Mouse (Mus musculus): ENCODE data around the gene Adcy2. TPM values are rescaled to one million over a fixed set of nuclear protein-coding genes. Genes with fewer than 3 reads are reported as not detected.

The Adcy2 gene
- 0.31 and 0.44 TPM in 2 replicates for polyA plus RNA-seq (2015; fragmentation: Nextera tagmentation; extraction: Ambion mirVana)

GRCm38 (mm10) chr13:68998918-68999801 is at the start of gene Adcy2:
TSS of gene Adcy2 (minus strand) at chr13:68999541.
- 2% methylated on average over 67 of the region's 106 CpGs for WGBS (ENCODE audit: insufficient replicate concordance)
- peak; percentile 62 for DNase-seq
- H3K27ac ChIP-seq (ENCODE audit: low read depth): no peak within 1 kb of the TSS

GRCm38 (mm10) chr13:69036991-69037597 is 37.8 kb upstream of the Adcy2 start:
- Histone ChIP-seq H3K4me2 (ENCODE audit: low read depth, low read length) (no peak overlapping the region), H3K9me3 (ENCODE audit: low read length) (no peaks in the 10 kb centered on the region), H3K9ac (replicated peaks) (no peak overlapping the region), H3K4me3 (ENCODE audit: low read depth, low read length) (no peak overlapping the region), H3K27ac (ENCODE audit: low read depth) (no peak overlapping the region), H3K27me3 (ENCODE audit: insufficient read depth, low read length) (no peaks in the 10 kb centered on the region), H3K36me3 (replicated peaks; ENCODE audit: insufficient read depth, low read length) (no peaks in the 10 kb centered on the region), H3K4me1 (ENCODE audit: insufficient read depth) (no peaks in the 10 kb centered on the region)
- 73% methylated on average over 5 of the region's 5 CpGs for WGBS (ENCODE audit: insufficient replicate concordance)
- TF ChIP-seq EP300 (IDR thresholded peaks at IDR 0.05; ENCODE audit: low read depth) (no peak), CTCF (IDR thresholded peaks at IDR 0.05; ENCODE audit: low read depth) (no peak)
- ATAC-seq (no peak), DNase-seq (no peak)

More at GRCm38 (mm10) chr13:68998918-68999801, at the start of gene Adcy2:
- Histone ChIP-seq H3K4me2 (ENCODE audit: low read depth, low read length) (peak within 1 kb of the TSS; percentile 68), H3K4me1 (ENCODE audit: insufficient read depth) (peaks cover under 1% of the 10 kb centered on the region; the same call in 1 of the 2 replicates), H3K9ac (replicated peaks) (peak within 1 kb of the TSS; percentile 58), H3K36me3 (replicated peaks; ENCODE audit: insufficient read depth, low read length) (no peaks in the 10 kb centered on the region), H3K9me3 (ENCODE audit: low read length) (no peaks in the 10 kb centered on the region), H3K4me3 (ENCODE audit: low read depth, low read length) (peak within 1 kb of the TSS; percentile 45), H3K27me3 (ENCODE audit: insufficient read depth, low read length) (peaks cover 29% of the 10 kb centered on the region)
- TF ChIP-seq CTCF (IDR thresholded peaks at IDR 0.05; ENCODE audit: low read depth): no peak
- TF ChIP-seq EP300 (IDR thresholded peaks at IDR 0.05; ENCODE audit: low read depth): no peak
- peak; percentile 47 for ATAC-seq

GRCm38 (mm10) chr13:69034621-69035020 is 35.3 kb upstream of the Adcy2 start:
- Histone ChIP-seq H3K4me2 (ENCODE audit: low read depth, low read length) (no peak overlapping the region), H3K36me3 (replicated peaks; ENCODE audit: insufficient read depth, low read length) (no peaks in the 10 kb centered on the region), H3K9me3 (ENCODE audit: low read length) (no peaks in the 10 kb centered on the region), H3K4me1 (ENCODE audit: insufficient read depth) (0 out of 2 replicates have a peak, but pooled peaks cover 3% of the 10 kb centered on the region), H3K27me3 (ENCODE audit: insufficient read depth, low read length) (no peaks in the 10 kb centered on the region), H3K4me3 (ENCODE audit: low read depth, low read length) (no peak overlapping the region), H3K9ac (replicated peaks) (no peak overlapping the region), H3K27ac (ENCODE audit: low read depth) (no peak overlapping the region)
- TF ChIP-seq CTCF (IDR thresholded peaks at IDR 0.05; ENCODE audit: low read depth) (no peak), EP300 (IDR thresholded peaks at IDR 0.05; ENCODE audit: low read depth) (no peak)
- DNase-seq (no peak), ATAC-seq (no peak)
- 62% methylated on average over 1 of the region's 1 CpGs for WGBS (ENCODE audit: insufficient replicate concordance)

- Histone ChIP-seq H3K4me3 (ENCODE audit: low read depth, low read length) (no peak overlapping the region), H3K4me2 (ENCODE audit: low read depth, low read length) (no peak overlapping the region), H3K4me1 (ENCODE audit: insufficient read depth) (peaks cover 5% of the 10 kb centered on the region; the same call in 1 of the 2 replicates), H3K27ac (ENCODE audit: low read depth) (no peak overlapping the region), H3K36me3 (replicated peaks; ENCODE audit: insufficient read depth, low read length) (no peaks in the 10 kb centered on the region), H3K27me3 (ENCODE audit: insufficient read depth, low read length) (no peaks in the 10 kb centered on the region), H3K9me3 (ENCODE audit: low read length) (no peaks in the 10 kb centered on the region), H3K9ac (replicated peaks) (no peak overlapping the region)
- ATAC-seq (no peak), DNase-seq (no peak)
- no peak for TF ChIP-seq EP300 (IDR thresholded peaks at IDR 0.05; ENCODE audit: low read depth)
- TF ChIP-seq CTCF (IDR thresholded peaks at IDR 0.05; ENCODE audit: low read depth): no peak
- WGBS (ENCODE audit: insufficient replicate concordance): 78% methylated on average over 7 of the region's 7 CpGs
Measured at GRCm38 (mm10) chr13:69033532-69033931, 34.2 kb upstream of the Adcy2 start.

DNA sequence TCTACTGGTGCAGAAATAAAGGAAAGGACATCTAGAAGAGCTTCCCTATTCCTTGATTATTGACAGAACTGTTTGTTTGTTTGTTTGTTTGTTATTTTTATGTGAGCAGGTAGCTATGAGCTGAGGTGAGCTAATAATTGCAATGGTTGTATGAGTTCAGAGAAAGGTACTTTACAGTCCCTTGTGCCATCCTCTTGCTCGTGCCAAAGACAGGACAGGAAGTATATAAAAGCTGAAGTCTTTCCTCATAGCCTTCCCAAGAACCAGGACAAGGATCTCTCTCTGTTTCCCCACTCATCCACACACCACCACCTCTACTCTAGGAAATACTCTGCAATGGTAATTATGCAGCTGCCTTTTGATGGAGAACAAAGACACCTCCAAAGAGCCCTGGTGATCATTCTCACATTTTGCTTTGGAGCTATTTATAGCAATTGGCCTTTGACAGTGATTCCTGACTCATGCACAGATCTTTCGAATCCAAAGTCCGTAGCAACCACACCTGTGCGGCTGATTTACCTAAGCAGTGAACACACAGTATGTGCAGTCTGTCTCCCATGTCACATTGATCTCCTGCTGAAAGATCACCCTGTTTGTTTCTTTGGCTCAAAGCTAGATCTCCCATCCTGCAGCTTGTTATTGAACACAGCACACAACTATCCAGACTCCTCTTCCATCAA is 29.9 kb upstream of the Adcy2 start:
- Histone ChIP-seq H3K36me3 (replicated peaks; ENCODE audit: insufficient read depth, low read length) (no peaks in the 10 kb centered on the region), H3K27me3 (ENCODE audit: insufficient read depth, low read length) (no peaks in the 10 kb centered on the region), H3K9ac (replicated peaks) (no peak overlapping the region), H3K4me3 (ENCODE audit: low read depth, low read length) (no peak overlapping the region), H3K4me1 (ENCODE audit: insufficient read depth) (peaks cover 5% of the 10 kb centered on the region; the same call in 1 of the 2 replicates), H3K27ac (ENCODE audit: low read depth) (peak overlapping the region; percentile 48; the same call in 1 of the 2 replicates), H3K9me3 (ENCODE audit: low read length) (no peaks in the 10 kb centered on the region), H3K4me2 (ENCODE audit: low read depth, low read length) (no peak overlapping the region)
- TF ChIP-seq CTCF (IDR thresholded peaks at IDR 0.05; ENCODE audit: low read depth) (no peak), EP300 (IDR thresholded peaks at IDR 0.05; ENCODE audit: low read depth) (no peak)
- 50% methylated on average over 4 of the region's 4 CpGs for WGBS (ENCODE audit: insufficient replicate concordance)
- ATAC-seq (peak; percentile 99), DNase-seq (no peak)

DNA sequence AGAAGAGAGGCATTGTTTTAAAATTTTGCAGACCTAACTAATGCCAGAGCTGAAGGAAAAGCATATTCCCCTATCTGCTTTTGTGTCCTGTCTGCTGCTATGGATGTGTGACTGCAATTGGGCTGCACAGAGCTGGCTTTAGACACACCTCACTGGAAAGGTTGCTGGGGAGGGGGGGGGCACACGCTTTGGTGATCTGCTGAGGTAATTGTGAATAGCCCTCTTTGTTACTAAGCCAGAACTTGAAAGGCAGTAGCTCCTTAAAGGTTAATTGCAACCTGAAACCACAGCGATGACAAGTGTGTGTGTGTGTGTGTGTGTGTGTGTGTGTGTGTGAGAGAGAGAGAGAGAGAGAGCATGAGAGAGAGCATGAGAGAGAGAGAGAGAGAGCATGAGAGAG is 25.6 kb upstream of the Adcy2 start:
- H3K4me3 ChIP-seq (ENCODE audit: low read depth, low read length): no peak overlapping the region
- no peaks in the 10 kb centered on the region for H3K36me3 ChIP-seq (replicated peaks; ENCODE audit: insufficient read depth, low read length)
- H3K9me3 ChIP-seq (ENCODE audit: low read length): no peaks in the 10 kb centered on the region
- 39% methylated on average over 2 of the region's 2 CpGs for WGBS (ENCODE audit: insufficient replicate concordance)
- H3K4me2 ChIP-seq (ENCODE audit: low read depth, low read length): no peak overlapping the region
- TF ChIP-seq EP300 (IDR thresholded peaks at IDR 0.05; ENCODE audit: low read depth) (no peak), CTCF (IDR thresholded peaks at IDR 0.05; ENCODE audit: low read depth) (no peak)
- no peak overlapping the region for H3K27ac ChIP-seq (ENCODE audit: low read depth)
- H3K9ac ChIP-seq (replicated peaks): no peak overlapping the region
- DNase-seq: no peak
- no peaks in the 10 kb centered on the region for H3K27me3 ChIP-seq (ENCODE audit: insufficient read depth, low read length)
- no peak for ATAC-seq
- H3K4me1 ChIP-seq (ENCODE audit: insufficient read depth): peaks cover 5% of the 10 kb centered on the region; the same call in 1 of the 2 replicates

All from liver, postnatal 0 days (tissue).